Mouse (Mus musculus): Measurements from ENCODE around the gene Elmo3.

DNA sequence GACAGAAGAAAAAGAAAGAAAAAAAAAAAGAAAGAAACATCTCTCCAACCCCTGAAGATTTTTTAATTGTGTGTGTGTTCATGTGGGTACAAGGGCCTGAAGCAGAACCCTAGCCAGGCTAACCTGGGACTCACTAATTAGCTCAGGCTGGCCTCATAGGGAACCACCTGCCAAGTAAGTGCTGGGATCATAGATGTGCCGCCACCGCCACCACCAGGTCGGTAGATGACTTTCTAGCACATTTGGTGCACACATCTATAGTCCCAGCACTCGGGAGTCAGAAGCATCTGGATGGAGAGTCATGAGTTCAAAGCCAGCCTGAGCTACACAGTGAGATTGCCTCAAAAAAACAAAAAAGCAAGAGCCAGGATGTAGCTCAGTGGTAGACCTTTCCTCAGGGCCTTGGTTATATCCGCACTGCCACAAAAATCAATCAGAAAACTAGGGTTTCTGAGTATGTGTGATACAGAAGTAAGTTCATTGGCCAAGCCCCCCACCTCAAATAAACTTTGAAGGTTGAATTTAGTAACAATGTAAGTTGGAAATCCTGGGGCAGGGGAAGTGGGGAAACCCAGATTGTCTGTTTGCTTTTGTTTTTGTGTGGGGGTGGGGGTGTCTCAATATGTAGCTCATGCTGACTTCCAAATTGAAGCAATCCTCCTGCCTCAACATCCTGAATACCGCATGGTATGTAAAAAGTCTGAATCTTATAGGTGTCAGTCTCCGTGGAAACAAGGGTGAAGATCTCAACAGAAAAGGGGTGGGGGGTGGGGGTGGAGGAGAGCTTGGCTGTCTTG, 47.9 kb upstream of the Elmo3 start:
- TF ChIP-seq CTCF (IDR thresholded peaks at IDR 0.05; ENCODE audit: insufficient read depth, low read depth, low read length) (no peak), POLR2A (IDR thresholded peaks at IDR 0.05; ENCODE audit: insufficient read depth, low read depth, low read length) (no peak)

Data from olfactory bulb, adult 2 months (tissue).